Mouse (Mus musculus) embryonic facial prominence, embryonic 10.5 days (tissue): ENCODE data around the gene Dlx4. TPM values are rescaled to one million over a fixed set of nuclear protein-coding genes. Genes with fewer than 3 reads are reported as not detected.
A peak's percentile ranks its signal among the peaks of the same experiment; 100 is the strongest.

Experiments used
- DNase-seq: peaks from one replicate; pipeline ENCODE4 v3.0.0-alpha.2; 2017; ENCODE audit warnings: low spot score
- H3K27ac ChIP-seq: fragments of 300-500 bp; sonication (generic); replicated peaks from 2 replicates; pipeline ENCODE4 v1.5.1; 2016; ENCODE audit warnings: mild to moderate bottlenecking
- H3K27me3 ChIP-seq: fragments of 300-500 bp; sonication (generic); replicated peaks from 2 replicates; pipeline ENCODE4 v1.6.1; 2016; ENCODE audit warnings: low read depth, mild to moderate bottlenecking; ENCODE audit not compliant: poor library complexity, severe bottlenecking
- H3K36me3 ChIP-seq: fragments of 300-500 bp; sonication (generic); replicated peaks from 2 replicates; pipeline ENCODE4 v1.6.1; 2016; ENCODE audit warnings: mild to moderate bottlenecking, moderate library complexity
- H3K4me1 ChIP-seq: fragments of 300-500 bp; sonication (generic); 2 replicates; pipeline ENCODE4 v1.6.1; 2016
- H3K4me3 ChIP-seq: fragments of 300-500 bp; sonication (generic); 2 replicates; pipeline ENCODE4 v1.5.1; 2016; ENCODE audit warnings: mild to moderate bottlenecking, moderate library complexity
- H3K9me3 ChIP-seq: fragments of 300-500 bp; sonication (generic); 2 replicates; pipeline ENCODE4 v1.6.1; 2016; ENCODE audit warnings: mild to moderate bottlenecking
- WGBS: fragments of 180-500 bp; shearing (Covaris S2); methylation state at CpG from one replicate; pipeline ENCODE4 v1.1.7; 2016; 5-methylcytosine and 5-hydroxymethylcytosine counted together
- polyA plus RNA-seq: library from polyadenylated mRNA; unstranded; fragments of >200 nt; fragmentation: Nextera tagmentation; extraction: Ambion mirVana; gene quantifications from 2 replicates; pipeline ENCODE4 v1.2.1, GENCODE M21; 2016

The Dlx4 gene
- polyA plus RNA-seq, 1 experiment from 2014 or later, result 4.3 TPM

- no peak overlapping the region for H3K4me3 ChIP-seq
- H3K27me3 ChIP-seq, result peaks cover 50% of the 10 kb centered on the region
- WGBS, result 5% methylated on average over 6 of the region's 6 CpGs
These were observed 29.0 kb downstream of the Dlx4 start for GRCm38 (mm10) chr11:95117030-95117429.

DNA sequence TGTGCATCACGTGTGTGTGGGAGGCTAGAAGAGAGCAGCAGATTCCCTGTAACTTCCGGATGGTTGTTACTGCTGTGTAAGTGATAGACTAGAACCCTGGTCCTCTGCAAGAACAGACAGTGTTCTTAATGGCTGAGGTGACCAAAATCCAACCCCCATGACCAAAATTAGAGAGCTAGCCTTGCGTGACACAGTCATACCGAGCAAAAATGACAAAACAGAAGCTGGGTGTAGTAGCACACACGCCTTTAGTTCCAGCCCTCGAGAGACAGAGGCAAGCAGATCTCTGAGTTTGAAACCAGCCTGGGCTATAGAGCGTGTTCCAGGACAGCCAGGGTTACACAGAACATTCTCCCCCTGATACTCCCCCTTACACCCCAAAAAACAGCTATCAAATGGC lies 36.0 kb downstream of the Dlx4 start:
- H3K4me1 ChIP-seq, result peaks cover 30% of the 10 kb centered on the region
- no peak for DNase-seq
- WGBS, result 89% methylated on average over 7 of the region's 7 CpGs
- no peaks in the 10 kb centered on the region for H3K36me3 ChIP-seq
- H3K27me3 ChIP-seq, result peaks cover 14% of the 10 kb centered on the region
- H3K9me3 ChIP-seq, result no peaks in the 10 kb centered on the region
- H3K4me3 ChIP-seq, result no peak overlapping the region
- no peak overlapping the region for H3K27ac ChIP-seq

More at GRCm38 (mm10) chr11:95117030-95117429, 29.0 kb downstream of the Dlx4 start:
- H3K27ac ChIP-seq, result 0 out of 2 replicates have a peak overlapping the region, but pooled peaks have one; percentile 11
- H3K4me1 ChIP-seq, result peaks cover 48% of the 10 kb centered on the region
- no peaks in the 10 kb centered on the region for H3K9me3 ChIP-seq
- DNase-seq, result peak; percentile 81
- H3K36me3 ChIP-seq, result 0 out of 2 replicates have a peak, but pooled peaks cover 4% of the 10 kb centered on the region

DNA sequence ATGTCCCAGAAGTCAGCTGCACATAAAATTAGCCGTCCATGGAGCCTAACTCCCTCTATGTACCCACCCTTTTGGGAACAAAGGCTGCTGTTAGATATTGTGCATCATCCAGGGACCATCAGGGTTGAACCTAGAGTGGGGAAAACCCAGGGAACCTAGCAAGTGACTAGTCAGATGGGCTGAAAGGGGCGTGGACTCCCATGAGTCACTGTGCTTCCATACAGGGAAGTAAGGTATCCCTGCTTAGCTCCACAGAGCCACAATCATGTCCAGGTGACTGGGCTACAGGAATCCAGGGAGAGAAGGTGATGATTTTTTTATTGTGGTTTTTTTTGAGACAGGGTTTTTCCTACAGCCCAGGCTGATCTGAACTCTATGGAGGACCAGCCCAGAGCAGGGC lies 37.1 kb downstream of the Dlx4 start:
- WGBS, result 81% methylated on average over 2 of the region's 2 CpGs

GRCm38 (mm10) chr11:95106440-95107236 lies 39.4 kb downstream of the Dlx4 start:
- no peak overlapping the region for H3K27ac ChIP-seq
- DNase-seq, result peak; percentile 85
- peaks cover 14% of the 10 kb centered on the region for H3K27me3 ChIP-seq
- no peaks in the 10 kb centered on the region for H3K36me3 ChIP-seq
- no peaks in the 10 kb centered on the region for H3K9me3 ChIP-seq
- H3K4me3 ChIP-seq, result no peak overlapping the region
- peaks cover 34% of the 10 kb centered on the region for H3K4me1 ChIP-seq
- WGBS, result 38% methylated on average over 23 of the region's 23 CpGs

More for the DNA sequence above, 37.1 kb downstream of the Dlx4 start:
- no peak overlapping the region for H3K4me3 ChIP-seq
- H3K27ac ChIP-seq, result no peak overlapping the region
- DNase-seq, result no peak
- no peaks in the 10 kb centered on the region for H3K36me3 ChIP-seq
- peaks cover 41% of the 10 kb centered on the region for H3K4me1 ChIP-seq
- peaks cover 14% of the 10 kb centered on the region for H3K27me3 ChIP-seq
- no peaks in the 10 kb centered on the region for H3K9me3 ChIP-seq

DNA sequence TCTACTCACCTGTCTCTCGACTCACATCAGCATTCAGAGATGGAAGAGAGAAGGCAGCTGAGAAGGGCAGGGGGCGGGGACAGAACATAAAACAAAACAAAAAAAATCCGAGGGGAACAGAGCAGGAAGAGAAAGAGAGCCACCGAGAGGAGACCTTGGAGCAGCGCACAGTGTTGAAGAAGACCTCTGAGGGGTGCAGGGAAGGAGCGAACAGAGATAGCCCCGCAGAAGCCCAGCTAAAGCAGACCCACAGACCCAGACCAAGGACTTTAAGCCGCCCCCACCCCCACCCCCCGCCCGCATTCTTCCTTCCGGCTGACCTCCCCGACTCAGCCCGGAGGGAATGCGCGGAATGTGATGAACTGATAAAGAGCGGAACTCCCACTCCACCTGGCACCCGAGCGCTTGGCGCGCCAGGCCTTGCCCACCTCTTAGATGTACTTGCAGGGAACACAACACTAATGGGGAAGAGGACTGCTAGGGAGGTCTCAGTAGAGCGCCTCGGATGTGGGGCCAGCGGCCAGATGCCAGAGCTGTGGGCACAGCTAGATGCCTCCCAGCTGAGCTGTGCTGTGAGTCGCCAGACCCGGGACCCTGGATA lies 40.7 kb downstream of the Dlx4 start:
- H3K36me3 ChIP-seq, result no peaks in the 10 kb centered on the region
- peak overlapping the region; percentile 50 for H3K4me3 ChIP-seq
- peak overlapping the region; percentile 75 for H3K27ac ChIP-seq
- DNase-seq, result peak; percentile 74
- no peaks in the 10 kb centered on the region for H3K9me3 ChIP-seq
- WGBS, result 4% methylated on average over 25 of the region's 25 CpGs
- H3K27me3 ChIP-seq, result peaks cover 14% of the 10 kb centered on the region
- H3K4me1 ChIP-seq, result peaks cover 47% of the 10 kb centered on the region

DNA sequence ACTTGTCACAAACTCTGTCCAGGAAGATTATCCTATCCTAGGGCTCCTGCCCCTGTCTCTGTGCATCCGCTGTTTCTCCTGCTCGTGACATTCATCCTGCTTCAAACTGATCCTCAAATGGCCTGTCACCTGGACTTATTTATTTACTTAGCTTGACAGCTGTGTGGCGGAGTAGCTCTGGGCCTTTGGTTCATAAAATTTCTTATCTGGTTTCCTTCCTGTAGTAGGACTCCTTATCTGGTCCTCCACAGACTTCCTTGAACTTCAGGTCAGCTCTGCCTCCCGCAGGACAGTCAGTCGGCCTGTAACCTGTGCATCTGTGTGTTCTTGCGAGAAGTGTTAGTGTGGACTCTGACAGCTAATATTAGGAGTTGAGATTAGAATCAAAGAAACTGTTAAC lies 41.8 kb downstream of the Dlx4 start:
- Histone ChIP-seq H3K27me3 (peaks cover 14% of the 10 kb centered on the region), H3K4me1 (peaks cover 55% of the 10 kb centered on the region), H3K27ac (no peak overlapping the region), H3K4me3 (no peak overlapping the region), H3K36me3 (no peaks in the 10 kb centered on the region), H3K9me3 (no peaks in the 10 kb centered on the region)
- 55% methylated on average over 6 of the region's 6 CpGs for WGBS
- DNase-seq, result no peak

- no peak overlapping the region for H3K4me3 ChIP-seq
- H3K4me1 ChIP-seq, result peaks cover 66% of the 10 kb centered on the region
- WGBS, result 93% methylated on average over 19 of the region's 19 CpGs
- no peak overlapping the region for H3K27ac ChIP-seq
- no peaks in the 10 kb centered on the region for H3K36me3 ChIP-seq
- no peak for DNase-seq
- H3K9me3 ChIP-seq, result no peaks in the 10 kb centered on the region
- H3K27me3 ChIP-seq, result peaks cover 14% of the 10 kb centered on the region
These were observed 43.7 kb downstream of the Dlx4 start for GRCm38 (mm10) chr11:95102161-95102904.

DNA sequence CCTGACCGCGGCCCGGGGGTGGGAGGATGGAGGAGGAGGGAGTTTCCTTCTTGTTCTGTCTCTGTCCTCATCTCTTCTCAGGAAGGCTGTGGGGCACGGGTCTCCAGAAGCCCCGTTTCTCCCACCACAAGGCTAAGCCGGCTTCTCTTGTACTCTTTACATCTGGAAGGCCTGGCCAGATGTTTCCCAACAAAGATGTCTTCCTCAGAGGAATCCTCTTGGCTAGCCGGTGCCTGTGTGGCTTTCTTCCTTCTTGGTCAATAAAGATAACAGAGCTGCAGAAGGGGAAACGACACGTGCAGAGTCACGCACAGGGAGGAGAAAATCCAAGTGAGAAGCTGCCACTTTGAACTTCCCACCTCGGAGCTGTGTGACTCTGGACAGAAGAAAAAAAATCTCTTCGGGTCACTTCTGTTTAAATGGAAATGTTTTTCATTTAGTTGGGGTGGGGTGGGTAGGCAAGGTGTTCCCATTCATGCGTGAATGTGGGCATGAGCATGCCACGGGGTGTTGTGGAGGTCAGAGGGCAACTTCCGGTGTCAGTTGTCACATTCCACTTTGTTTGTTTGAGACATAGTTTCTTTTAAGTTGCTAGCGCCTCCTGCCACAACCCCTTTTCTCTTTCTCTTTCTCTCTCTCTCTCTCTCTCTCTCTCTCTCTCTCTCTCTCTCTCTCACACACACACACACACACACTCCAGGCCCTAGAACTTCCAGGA lies 44.8 kb downstream of the Dlx4 start:
- WGBS, result 31% methylated on average over 16 of the region's 16 CpGs

GRCm38 (mm10) chr11:95100393-95100792 lies 45.7 kb downstream of the Dlx4 start:
- no peaks in the 10 kb centered on the region for H3K9me3 ChIP-seq
- peak overlapping the region; percentile 68 for H3K27ac ChIP-seq
- peaks cover 1% of the 10 kb centered on the region for H3K27me3 ChIP-seq
- peaks cover 68% of the 10 kb centered on the region for H3K4me1 ChIP-seq
- H3K4me3 ChIP-seq, result no peak overlapping the region
- WGBS, result 27% methylated on average over 3 of the region's 3 CpGs
- H3K36me3 ChIP-seq, result no peaks in the 10 kb centered on the region
- DNase-seq, result peak; percentile 59

More for the DNA sequence above, 44.8 kb downstream of the Dlx4 start:
- peaks cover 72% of the 10 kb centered on the region for H3K4me1 ChIP-seq
- no peaks in the 10 kb centered on the region for H3K36me3 ChIP-seq
- H3K4me3 ChIP-seq, result no peak overlapping the region
- peaks cover 10% of the 10 kb centered on the region for H3K27me3 ChIP-seq
- DNase-seq, result no peak
- no peaks in the 10 kb centered on the region for H3K9me3 ChIP-seq
- H3K27ac ChIP-seq, result peak overlapping the region; percentile 68

GRCm38 (mm10) chr11:95098346-95099095 lies 47.5 kb downstream of the Dlx4 start:
- H3K36me3 ChIP-seq, result no peaks in the 10 kb centered on the region
- no peaks in the 10 kb centered on the region for H3K9me3 ChIP-seq
- WGBS, result 82% methylated on average over 5 of the region's 5 CpGs
- no peak overlapping the region for H3K27ac ChIP-seq
- peaks cover 52% of the 10 kb centered on the region for H3K4me1 ChIP-seq
- H3K27me3 ChIP-seq, result no peaks in the 10 kb centered on the region
- no peak for DNase-seq
- H3K4me3 ChIP-seq, result no peak overlapping the region

DNA sequence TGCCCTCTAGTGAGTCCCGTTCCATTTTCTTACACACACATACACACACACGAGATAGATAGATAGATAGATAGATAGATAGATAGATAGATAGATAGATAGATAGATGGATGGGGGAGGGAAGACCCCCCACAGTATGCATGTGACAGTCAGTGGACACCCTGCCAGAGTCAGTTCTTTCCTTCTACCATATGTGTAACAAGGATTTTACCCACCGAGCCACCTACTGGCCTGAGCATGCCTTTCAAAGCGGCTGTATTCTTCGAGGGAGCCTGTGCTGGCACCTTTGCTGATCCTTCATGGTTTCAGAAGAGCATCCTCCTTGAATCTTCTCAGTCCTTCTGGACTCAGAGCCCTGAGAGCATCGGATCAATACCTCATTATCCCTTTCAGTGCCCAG lies 48.2 kb downstream of the Dlx4 start:
- Histone ChIP-seq H3K27ac (no peak overlapping the region), H3K4me3 (no peak overlapping the region), H3K9me3 (no peaks in the 10 kb centered on the region), H3K27me3 (no peaks in the 10 kb centered on the region), H3K36me3 (no peaks in the 10 kb centered on the region), H3K4me1 (peaks cover 52% of the 10 kb centered on the region)
- DNase-seq, result no peak
- WGBS, result 62% methylated on average over 6 of the region's 6 CpGs
